Mouse (Mus musculus): Measurements from ENCODE around the gene F830045P16Rik.

DNA sequence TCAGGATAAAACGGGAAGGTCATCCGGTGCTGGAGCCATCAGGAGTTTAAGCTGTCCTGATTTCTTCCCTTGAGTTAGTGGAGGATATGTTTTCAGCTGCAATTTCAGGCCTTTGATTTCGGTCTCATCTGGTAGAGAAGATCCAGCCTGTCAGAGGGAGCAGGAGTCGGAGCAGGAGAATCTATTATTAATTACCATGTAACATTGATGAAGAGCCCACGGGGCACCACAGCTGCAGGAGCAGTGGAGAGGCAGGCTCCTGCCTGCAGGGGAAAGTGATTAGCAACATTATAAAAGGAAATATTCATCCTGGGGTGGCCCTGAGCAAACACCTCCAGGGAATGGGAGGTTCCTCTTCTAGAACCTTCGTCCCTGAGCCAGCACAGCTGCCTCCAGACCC is 19.7 kb upstream of the F830045P16Rik start:
- no peak for TF ChIP-seq CTCF (conservative IDR thresholded peaks at IDR 0.05 in 1 of 2, IDR thresholded peaks at IDR 0.05 in 1 of 2; ENCODE audit: low read depth in 2 of 2, low read length in 2 of 2)
- no peak for TF ChIP-seq POLR2A (IDR thresholded peaks at IDR 0.05; ENCODE audit: low read depth, low read length)
- TF ChIP-seq BHLHE40 (IDR thresholded peaks at IDR 0.05; ENCODE audit: low read depth, low read length) = no peak
- TF ChIP-seq HCFC1 (IDR thresholded peaks at IDR 0.05; ENCODE audit: low read depth, low read length) = no peak
- TF ChIP-seq ETS1 (conservative IDR thresholded peaks at IDR 0.05; ENCODE audit: low read depth, low read length) = no peak
- TF ChIP-seq EP300 (IDR thresholded peaks at IDR 0.05; ENCODE audit: low read length) = no peak
- TF ChIP-seq MEF2A (IDR thresholded peaks at IDR 0.05; ENCODE audit: borderline replicate concordance, low read depth, low read length) = no peak
- TF ChIP-seq KAT2A (IDR thresholded peaks at IDR 0.05; ENCODE audit: insufficient replicate concordance, low read length) = no peak
- no peak for TF ChIP-seq USF1 (IDR thresholded peaks at IDR 0.05; ENCODE audit: low read depth, low read length)
- no peak for TF ChIP-seq ZNF384 (IDR thresholded peaks at IDR 0.05; ENCODE audit: low read depth, low read length)
- no peak for TF ChIP-seq NELFE (IDR thresholded peaks at IDR 0.05; ENCODE audit: low read depth, low read length)
- no peak for TF ChIP-seq MAFK (IDR thresholded peaks at IDR 0.05; ENCODE audit: insufficient replicate concordance, low read length)
- TF ChIP-seq MAX (IDR thresholded peaks at IDR 0.05; ENCODE audit: low read length) = no peak
